ENCODE assay signal across 15 mouse cellular contexts in genomic region chr14:27243585-27243984, GRCm38 (mm10).
"Had no signal": no experiment of that assay in that cellular context is flagged by ENCODE, and none has a peak within 500 bp of the region (broad histone marks: within the 10 kb centered on the region; RNA-seq: fewer than 3 reads in every experiment).

No protein-coding gene starts in this region.

- ATAC-seq: liver, embryonic 12.5 days had no signal

- DNase-seq: kidney, postnatal 14 days; kidney, postnatal 4 days; left cerebral cortex, postnatal 4 days; liver; lung, adult 18-20 months; lung, postnatal 10 days; lung, postnatal 36 days; midbrain, embryonic 14.5 days; right cerebral cortex, adult 18-20 months; right cerebral cortex, postnatal 14 days; right cerebral cortex, postnatal 4 days; thymus, adult 2 months; thymus, postnatal 14 days; thymus, postnatal 4 days had no signal
